Mouse (Mus musculus): ENCODE measurements around the gene Tmem274.
"Not testable (repeated sequence)": the region's sequence is repeated elsewhere in the genome, so short reads cannot be mapped to it uniquely, and the experiment has no call there.

The Tmem274 gene

DNA sequence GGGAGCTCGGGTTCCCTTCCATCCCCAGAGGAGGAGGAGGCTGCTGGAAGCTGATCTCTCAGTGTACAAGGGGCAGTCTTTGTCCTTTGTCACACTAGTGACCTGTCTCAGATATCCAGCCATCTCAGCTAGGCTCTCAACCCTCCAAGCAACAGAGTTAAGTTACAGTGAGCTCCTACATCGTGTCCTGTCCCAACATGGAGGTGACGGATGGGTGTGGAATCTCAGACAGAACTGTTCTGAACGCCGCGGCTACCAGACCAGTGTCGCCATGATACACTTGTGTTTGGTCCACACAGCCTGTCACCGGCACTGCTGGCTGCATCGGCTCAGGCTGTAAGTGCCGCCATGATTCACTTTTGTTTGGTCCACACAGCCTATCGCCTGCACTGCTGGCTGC is at the start of gene Tmem274:
Gene Tmem274 (plus strand): TSS at position 301 of the 400 bp plus-strand sequence.
- DNase-seq, result no peak

DNA sequence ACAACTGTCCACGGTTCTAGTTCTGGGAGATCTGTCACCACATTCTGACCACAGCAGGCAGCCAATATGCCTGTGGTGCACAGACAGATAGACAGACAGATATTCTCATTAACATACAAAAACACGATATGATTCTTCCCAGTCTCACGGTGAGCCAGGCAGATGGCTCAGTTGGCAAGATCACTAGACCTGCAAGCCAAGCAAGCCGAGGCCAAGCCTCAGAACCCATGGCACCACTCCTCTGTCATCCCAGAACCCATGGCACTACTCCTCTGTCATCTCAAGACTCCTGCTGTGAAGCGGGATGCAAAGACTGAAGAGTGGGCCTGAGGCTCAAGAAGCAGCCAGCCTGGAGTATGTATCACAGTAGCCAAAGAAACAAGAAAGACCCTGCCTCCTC is 47.6 kb upstream of the Tmem274 start:
- DNase-seq, result no peak

DNA sequence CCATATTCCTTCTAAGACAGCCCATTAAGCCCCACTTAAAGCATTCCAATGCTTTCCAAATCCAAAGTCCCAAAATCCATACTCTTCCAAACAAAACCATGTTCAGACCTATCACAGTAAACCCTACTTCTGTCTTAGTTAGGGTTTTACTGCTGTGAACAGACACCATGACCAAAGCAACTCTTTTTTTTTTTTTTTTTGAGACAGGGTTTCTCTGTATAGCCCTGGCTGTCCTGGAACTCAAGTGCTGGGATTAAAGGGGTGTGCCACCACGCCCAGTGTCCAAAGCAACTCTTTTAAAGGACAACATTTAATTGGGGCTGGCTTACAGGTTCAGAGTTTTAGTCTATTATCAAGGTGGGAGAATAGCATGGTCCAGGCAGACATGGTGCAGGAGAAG is 45.3 kb upstream of the Tmem274 start:
- not testable (repeated sequence) for DNase-seq

DNA sequence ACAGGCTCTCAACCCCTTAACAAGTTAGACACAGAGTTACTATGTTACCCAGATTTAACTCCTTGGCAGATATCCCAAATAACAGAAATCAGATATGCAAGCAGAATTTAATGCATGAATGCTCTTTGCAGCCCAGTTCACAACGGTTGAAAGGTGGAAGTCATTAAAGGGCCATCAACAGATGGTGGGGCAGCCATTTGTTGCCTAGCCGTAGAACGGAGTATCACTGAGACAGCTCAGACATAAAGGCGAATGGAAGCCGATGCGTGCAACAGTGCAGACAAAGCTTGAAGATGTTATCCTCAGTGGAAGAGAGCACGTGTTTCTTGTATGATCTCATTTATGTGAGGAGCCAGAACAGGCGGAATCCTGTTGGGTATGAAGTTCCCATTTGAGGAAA is 36.6 kb upstream of the Tmem274 start:
- no peak for DNase-seq

DNA sequence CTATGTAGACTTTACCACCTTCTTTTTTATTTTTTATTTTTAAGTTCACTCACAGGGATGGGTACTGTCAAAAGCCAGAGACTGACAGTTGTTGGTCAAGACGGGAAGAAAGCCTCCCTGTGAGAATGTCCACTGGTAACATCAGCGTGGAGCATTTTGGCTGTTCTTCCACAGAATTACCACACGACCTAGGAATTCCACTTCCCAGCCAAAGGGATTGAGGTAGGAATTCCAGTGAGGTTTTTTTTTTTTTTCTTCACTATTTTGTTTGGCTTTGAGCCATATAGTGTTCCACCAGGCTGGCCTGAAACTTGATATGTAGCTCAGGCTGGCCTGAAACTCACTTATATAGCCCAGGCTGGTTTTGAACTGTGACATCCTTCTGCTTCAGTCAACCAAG is 34.7 kb upstream of the Tmem274 start:
- DNase-seq, result no peak

DNA sequence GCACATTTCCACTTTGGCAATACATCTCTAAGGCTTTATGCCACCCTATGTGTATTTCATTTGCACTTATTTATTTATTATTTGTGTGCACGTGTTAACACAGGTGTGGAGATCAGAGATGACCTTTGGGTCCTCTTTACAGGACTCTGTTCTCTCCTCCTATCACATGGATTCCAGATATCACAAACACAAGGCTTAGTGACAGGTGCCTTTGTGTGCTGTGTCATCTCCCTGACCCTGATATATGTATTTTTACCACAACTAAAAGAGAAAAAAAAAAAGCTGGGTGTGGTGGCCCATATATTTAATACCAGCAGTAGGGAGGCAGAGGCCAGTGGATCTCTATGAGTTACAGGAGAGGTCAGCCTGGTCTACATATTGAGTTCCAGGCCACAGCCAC is 32.7 kb upstream of the Tmem274 start:
- no peak for DNase-seq

DNA sequence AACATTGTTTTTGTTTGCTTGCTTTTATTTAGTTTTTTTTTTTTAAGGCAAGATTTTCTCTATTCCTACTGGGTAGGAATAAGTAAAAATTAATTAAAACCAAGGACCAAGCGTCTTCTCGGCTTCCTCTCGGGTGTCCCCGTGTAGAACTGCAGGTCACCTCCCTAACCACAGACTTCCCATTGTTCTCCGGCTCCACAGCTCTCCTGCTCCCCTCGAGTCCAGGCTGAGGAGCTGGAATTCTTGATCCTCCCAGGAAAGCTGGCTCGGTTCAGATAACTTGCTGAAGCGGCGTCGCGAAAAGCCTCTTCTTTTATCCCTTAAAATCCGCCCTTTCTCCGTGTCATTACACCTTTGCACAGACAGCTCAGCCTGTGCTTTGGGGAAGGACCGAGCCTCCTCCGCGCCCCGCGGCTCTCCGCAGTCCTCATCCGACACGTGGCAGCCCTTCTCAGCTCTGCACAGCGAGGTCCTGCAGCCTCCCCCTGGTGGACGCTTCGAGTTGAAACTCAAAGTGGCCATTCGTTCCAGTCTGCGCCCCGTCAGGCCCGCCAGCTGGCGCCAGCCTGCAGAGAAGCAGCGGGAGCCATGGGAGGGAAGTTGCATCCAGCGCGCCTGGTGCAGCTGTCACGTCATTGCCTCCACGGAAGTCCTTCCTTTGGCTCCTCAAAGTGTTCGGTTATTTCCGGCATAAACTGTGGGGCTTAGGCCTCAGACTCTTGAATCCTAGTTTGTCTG is 32.0 kb upstream of the Tmem274 start:
- peak; percentile 88 for DNase-seq

DNA sequence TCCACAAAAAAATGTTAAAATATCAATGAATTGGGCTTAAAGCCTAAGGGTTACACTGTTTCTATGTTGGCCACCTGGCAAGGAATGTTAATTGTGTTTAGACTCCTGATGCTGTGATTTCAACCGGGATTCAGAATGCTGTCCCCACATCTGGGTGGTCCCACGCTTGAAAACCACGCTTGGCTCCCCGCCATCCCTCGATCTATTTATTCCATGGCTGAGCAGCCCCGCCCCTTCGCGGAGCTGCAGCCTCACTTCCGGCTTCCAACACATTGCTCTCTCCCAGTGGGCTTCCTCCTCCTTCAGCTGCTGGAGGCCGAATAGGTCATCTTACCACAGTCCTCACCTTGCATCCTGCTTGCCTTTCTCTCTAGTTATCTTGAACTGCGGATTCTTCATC is 31.3 kb upstream of the Tmem274 start:
- no peak for DNase-seq

DNA sequence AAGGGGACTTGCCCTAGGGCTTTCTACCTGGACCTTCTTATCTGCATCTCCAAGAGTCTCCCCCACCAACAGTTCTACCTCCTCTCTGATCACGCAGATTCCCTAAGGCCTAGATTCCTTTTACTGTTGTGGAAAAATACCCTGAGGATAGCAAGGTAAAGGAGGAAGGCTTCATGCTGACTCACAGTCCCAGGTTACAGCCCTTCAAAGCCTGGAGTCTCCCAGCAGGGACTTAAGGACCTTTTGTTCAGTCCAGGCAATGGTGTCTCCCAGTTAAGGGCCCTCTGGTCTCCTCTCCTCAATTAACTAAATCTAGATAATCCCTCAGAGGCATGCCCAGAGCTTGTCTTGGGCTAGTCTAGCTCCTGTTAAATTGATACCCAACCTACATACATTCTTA is 30.9 kb upstream of the Tmem274 start:
- no peak for DNase-seq

DNA sequence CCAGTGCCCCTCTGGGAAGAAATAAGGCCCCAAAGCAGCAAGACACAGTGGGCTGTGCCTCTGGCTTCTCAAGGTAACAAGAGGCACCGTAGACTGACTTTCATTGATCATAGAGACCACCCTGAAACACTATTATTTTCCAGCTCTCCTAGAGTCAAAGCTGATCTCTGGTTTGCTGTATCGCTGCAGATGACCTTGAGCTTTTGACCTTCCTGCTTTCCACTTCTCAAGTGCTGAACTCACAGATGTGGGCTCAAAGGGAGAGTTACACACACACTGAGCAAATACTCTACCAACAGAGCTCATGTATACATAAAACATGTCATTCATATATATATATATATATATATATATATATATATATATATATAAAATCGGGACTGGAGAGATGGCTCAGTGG is 26.5 kb upstream of the Tmem274 start:
- no peak for DNase-seq

DNA sequence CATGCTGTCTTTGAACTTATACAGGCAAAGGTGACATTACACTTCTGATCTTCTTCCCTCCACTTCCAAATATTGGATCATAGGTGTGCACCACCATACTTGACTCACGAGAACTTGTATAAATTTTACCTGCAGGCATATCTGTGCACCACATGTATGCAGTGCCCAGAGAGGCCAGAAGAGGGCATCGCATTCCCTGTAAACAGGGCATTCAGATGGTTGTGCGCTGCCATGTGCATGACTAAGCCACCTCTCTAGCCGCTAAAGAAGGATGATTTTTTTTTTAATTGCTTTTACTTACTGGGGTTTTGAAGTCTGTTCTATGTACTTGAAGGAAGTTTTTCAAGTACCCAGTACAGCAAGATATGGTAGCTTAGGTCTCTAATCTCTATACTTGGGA is 23.5 kb upstream of the Tmem274 start:
- no peak for DNase-seq

DNA sequence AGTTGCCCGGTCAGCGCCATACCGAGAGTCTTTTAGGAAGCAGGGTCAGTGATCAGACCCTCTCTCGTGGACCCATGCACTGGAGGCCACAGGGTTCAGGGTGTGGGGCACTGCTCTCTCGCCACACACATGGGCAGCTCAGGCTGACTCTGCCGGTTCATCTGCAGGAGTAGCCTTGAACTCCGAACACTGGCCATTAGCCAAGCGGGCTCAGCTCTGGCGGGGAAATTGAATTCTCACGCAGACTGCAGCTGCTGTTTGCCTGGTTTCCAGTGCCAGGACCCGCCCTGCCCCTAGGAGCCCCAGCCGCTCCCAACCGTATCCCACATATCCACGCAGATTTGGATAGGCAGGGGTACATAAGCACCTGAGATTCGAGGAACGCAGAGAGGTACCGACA is 22.9 kb upstream of the Tmem274 start:
- no peak for DNase-seq

DNA sequence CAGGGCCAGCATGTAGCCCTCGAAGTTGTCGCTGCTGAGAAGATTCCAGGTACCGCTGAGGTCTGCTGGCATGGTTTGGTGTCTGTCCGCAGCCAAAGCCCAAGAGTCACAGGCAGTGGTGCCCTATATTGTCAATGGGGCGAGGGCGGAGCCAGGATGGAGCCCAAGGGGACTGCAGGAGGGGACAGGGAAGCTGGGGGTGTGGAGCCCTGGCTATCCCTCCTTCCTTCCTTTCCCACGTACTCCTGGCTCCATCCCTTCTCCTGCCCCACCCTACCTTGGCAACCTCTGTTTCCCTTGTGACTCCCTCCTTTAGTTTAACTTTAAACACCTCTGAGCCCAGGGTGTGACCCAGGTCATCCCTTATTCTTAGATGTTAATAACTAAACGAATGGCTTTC is 22.3 kb upstream of the Tmem274 start, which contains the start of gene Rbp7:
Gene Rbp7 (minus strand): TSS at position 100 of the 400 bp plus-strand sequence.
- no peak for DNase-seq

DNA sequence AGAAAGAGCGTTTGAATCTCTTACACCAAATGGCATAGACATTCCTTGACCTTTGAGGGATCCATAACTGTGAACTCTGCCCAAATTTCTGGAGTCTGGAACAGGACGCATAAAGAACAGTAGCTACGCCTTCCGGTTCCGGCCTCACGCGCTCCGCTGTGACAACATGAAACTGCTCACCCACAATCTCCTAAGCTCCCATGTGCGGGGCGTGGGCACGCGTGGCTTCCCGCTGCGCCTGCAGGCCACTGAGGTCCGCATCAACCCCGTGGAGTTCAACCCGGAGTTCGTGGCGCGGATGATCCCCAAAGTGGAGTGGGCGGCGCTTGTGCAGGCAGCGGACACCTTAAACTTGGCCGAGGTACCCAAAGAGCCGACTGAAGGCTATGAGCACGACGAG is 20.0 kb upstream of the Tmem274 start:
- DNase-seq, result not testable (repeated sequence)

DNA sequence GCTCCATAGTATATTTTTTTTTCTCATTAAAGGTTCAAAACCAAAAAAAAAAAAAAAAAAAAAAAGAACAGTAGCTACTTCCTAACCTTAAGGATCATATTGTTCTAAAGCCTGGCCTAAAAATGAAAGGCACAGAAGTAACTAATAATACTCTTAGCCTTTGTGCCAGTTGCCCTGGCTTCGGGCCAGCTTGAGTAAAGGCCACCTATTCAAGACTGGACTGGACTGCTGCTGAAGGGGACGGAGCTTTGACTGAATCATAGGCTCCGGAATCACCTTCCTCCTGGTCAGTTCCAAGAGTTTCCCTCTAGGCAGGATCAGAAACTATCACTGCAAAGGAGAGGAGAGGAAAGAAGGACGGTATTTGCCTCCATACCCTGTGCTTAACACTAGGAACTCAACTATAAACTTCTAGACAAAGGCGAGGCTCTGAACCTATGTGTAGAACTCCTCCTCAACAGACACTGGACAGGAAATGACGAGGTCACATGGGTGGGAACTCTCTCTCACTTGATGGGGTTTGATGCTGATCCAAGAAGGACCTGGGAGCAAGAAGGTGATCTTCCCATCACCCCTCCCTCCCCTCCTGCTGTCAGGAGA is 19.2 kb upstream of the Tmem274 start:
- DNase-seq, result peak; percentile 47

DNA sequence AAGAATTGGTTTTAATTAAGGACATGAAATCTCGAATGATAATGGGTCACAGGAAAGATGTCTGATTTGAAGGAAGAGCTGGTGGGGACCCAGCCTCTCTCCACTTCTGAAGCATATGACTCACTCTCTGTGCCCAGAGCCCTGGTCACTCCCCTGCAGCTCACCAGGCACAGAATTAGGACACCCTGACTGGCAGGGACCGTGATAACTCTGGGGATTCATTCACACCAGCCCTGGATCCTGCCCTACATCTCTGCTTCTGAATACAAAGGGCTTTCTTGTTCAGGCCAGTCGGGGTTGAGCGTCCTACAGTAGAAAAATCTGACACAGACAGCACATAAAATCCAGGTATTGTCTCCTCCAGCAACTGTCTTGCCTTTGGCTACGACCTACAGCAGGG is 18.7 kb upstream of the Tmem274 start:
- DNase-seq, result no peak

DNA sequence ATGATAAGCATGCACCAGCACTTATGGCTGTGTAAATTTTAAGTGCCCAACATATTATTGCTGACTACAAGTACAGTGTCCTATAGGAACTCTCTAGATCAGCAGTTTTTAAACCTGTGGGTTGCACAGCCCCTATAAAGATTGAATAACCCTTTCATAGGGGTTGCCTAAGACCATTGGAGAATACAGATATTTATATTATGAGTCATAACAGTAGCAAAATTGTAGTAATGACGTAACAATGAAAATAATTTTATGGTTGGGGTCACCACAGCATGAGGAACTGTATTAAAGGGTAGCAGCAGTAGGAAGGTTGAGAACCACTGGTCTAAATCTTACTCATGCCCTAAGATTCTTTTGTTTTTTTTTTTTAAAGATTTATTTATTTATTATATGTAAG is 17.8 kb upstream of the Tmem274 start:
- no peak for DNase-seq

DNA sequence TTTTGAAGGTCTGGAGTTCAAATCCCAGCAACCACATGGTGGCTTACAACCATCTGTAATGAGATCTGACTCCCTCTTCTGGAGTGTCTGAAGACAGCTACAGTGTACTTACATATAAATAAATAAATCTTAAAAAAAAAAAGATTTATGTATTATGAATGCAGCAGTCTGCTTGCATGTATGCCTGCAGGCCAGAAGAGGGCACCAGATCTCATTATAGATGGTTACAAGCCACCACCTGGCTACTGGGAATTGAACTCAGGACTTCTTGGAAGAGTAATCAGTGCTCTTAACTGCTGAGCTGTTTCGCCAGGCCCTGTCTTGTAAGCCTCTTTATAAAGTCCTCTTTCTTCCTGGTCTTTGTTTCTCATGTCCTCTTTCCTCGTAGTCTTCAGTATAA is 16.7 kb upstream of the Tmem274 start:
- DNase-seq, result not testable (repeated sequence)

DNA sequence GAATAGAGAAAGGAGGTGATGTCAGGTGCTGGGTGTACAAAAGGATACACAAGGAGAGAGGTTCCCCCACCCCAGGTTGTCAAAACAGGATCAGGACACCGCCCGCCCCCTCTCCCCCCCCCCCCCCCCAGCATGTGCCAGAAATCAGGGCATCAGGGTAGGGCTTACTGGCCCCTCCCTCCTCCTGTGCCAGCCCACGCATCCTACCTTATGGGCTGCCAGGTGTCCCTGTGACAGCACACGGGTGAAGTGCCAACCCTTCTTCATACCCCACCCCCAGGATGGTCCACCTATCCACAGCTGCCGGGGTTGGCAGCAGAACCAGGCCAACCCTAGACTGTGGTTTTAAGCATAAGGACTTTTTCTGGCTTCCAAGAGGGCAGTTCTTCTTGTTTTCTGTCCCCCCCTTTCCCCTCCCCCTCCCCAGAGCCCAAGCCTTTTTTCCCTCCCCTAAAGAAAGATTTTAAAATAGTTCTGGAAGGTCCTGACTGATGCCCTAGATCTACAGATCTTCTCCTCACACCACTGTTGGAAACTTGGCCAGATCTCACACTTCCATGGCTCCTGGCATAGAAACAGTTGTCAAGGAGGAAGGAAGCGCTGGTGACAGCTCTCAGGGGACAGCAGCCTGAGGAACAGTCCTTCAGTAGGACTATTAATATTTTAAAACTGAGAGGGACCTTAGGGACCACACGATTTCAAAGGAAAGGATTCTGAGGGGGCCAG is 15.4 kb upstream of the Tmem274 start:
- DNase-seq, result no peak

DNA sequence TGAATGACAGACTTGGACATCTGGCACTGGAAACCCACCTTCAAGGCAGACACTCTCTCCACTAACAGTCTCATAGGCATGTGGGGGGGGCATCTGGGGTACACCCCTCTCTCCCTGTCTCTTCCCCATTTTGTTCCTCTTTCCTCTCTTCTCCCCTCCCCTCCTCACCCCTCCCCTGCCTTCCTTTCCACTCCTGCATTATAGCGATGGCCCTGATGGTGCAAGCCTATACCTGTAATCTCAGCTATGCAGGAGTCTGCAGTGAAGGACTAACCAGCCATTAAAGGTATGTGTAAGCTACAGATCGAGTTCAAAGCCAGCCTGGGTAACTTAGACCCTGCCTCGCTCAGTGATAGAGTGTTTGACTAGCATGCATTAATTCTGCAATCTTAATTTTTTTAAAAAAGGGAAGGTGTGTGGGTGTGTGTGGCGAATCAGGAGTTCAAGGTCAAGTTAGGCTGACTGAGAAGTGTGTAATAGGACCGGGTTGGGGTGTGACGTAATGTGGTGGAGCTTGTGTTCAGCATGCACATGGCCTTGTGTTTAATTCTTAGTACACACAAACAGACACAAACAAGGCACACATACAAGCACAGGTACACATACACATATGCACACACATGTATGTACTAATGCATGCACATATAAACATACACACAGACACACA is 14.7 kb upstream of the Tmem274 start:
- DNase-seq, result no peak

DNA sequence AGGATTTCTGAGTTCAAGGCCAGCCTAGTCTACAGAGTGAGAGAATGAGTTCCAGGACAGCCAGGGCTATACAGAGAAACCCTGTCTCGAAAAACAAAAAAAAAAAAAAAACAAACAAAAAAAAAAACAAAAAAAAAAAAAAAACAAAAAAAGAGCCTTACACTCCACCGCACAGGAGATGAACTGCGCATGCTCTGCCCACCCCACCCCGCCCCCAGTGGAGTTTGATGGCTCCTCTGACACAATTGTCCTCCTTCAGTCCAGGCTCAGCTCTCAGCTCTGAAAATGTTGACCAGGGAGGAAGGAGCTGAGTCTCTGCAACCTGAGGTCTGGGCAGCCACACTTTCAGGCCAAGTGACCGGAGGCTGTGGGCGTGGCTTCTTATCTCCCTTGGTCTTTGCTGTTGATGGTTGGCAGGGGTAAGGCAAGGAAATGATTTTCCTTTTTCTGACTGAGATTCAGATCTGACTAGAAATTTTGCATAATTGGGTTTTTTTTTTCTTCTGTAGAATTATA is 13.7 kb upstream of the Tmem274 start:
- no peak for DNase-seq

DNA sequence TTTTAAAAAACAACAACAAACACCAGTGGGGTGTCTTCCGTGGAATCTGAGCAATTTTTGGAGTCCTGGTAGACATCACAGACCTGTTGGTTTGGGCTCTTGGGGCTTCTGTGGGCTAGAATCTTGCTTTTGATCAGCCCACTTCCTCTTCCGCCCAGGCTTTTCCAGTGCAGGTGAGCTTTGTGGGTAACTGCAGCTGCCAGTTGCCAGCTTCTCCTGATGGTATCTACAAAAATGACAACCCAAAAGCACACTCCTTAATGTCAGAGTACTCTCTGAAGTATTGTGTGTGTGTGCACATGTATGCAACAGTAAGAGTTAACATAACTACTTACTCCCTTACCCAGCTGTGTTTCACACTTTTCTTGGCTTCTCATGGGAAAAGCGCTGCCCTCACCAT is 7.6 kb upstream of the Tmem274 start:
- no peak for DNase-seq

DNA sequence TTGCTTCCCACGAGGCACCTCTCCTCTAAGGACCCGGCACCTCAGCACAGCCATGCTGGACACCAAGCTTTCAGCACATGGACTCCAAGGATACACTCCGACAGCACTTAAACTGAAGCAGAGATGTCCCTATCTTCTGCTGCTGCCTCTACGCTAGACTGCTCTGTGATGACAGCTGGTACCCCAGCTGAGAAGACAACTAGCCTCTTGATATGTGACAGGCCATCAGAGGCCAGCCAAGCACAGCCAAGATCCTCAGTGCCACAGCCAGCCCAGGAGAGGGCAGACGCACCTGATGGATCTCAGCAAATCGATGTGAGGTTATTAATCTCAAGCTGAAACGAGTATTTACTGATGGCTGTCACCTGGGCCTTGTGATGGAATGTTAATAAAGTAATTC is 2.1 kb upstream of the Tmem274 start:
- DNase-seq, result no peak

Data from kidney, adult 11 months (tissue).